9 mouse cellular contexts compared by ENCODE assay signal in genomic region chr5:26535556-26535955, GRCm38 (mm10).
DNase-seq lines count a peak whose midpoint lies in the region; ATAC-seq and TF ChIP-seq lines count a peak whose summit lies in the region.
"Had no signal": no experiment of that assay in that cellular context is flagged by ENCODE, and none has a peak within 500 bp of the region (broad histone marks: within the 10 kb centered on the region; RNA-seq: fewer than 3 reads in every experiment).

No protein-coding gene starts in this region.

- peak; percentile 9 for DNase-seq in forebrain, embryonic 14.5 days (ENCODE audit: low spot score)
- no peak for DNase-seq in forebrain, postnatal 0 days
- DNase-seq in midbrain, embryonic 14.5 days, result peak; percentile 26
- DNase-seq in hindlimb bud, embryonic 11.5 days (ENCODE audit: extremely low spot score, low read depth, low spot score), result peak; percentile 30
- DNase-seq in stomach, postnatal 0 days (ENCODE audit: low spot score), result peak; percentile 51
- DNase-seq in thymus, postnatal 0 days (ENCODE audit: low spot score), result no peak

- H3K4me1 ChIP-seq in forebrain, embryonic 14.5 days (ENCODE audit: control insufficient read depth, insufficient read depth, low read length), result no peaks in the 10 kb centered on the region
- no peaks in the 10 kb centered on the region for H3K4me1 ChIP-seq in forebrain, postnatal 0 days (ENCODE audit: insufficient read depth)
- H3K4me1 ChIP-seq in midbrain, embryonic 14.5 days (ENCODE audit: control insufficient read depth, insufficient read depth, low read length), result no peaks in the 10 kb centered on the region
- H3K4me1 ChIP-seq in midbrain, embryonic 13.5 days (replicated peaks), result no peaks in the 10 kb centered on the region
- no peaks in the 10 kb centered on the region for H3K4me1 ChIP-seq in stomach, postnatal 0 days (replicated peaks; ENCODE audit: control insufficient read depth, insufficient read depth)

- H3K27ac ChIP-seq in forebrain, embryonic 14.5 days (ENCODE audit: low read depth, low read length), result no peak overlapping the region
- no peak overlapping the region for H3K27ac ChIP-seq in forebrain, postnatal 0 days (ENCODE audit: low read depth, low read length)
- no peak overlapping the region for H3K27ac ChIP-seq in midbrain, embryonic 14.5 days (replicated peaks; ENCODE audit: low read depth, low read length)
- no peak overlapping the region for H3K27ac ChIP-seq in midbrain, embryonic 13.5 days
- H3K27ac ChIP-seq in stomach, postnatal 0 days (replicated peaks), result no peak overlapping the region
- H3K27ac ChIP-seq: layer of hippocampus, adult 2 months had no signal

- H3K9ac ChIP-seq in forebrain, embryonic 14.5 days (ENCODE audit: low read length), result no peak overlapping the region
- no peak overlapping the region for H3K9ac ChIP-seq in forebrain, postnatal 0 days
- no peak overlapping the region for H3K9ac ChIP-seq in midbrain, embryonic 14.5 days (replicated peaks; ENCODE audit: low read length)
- H3K9ac ChIP-seq in midbrain, embryonic 13.5 days (replicated peaks), result no peak overlapping the region
- no peak overlapping the region for H3K9ac ChIP-seq in stomach, postnatal 0 days (ENCODE audit: low read length)

- H3K36me3 ChIP-seq in forebrain, embryonic 14.5 days (ENCODE audit: control insufficient read depth, insufficient read depth, low read length), result no peaks in the 10 kb centered on the region
- H3K36me3 ChIP-seq in forebrain, postnatal 0 days (ENCODE audit: insufficient read depth), result no peaks in the 10 kb centered on the region
- no peaks in the 10 kb centered on the region for H3K36me3 ChIP-seq in midbrain, embryonic 14.5 days (ENCODE audit: control insufficient read depth, insufficient read depth, low read length)
- no peaks in the 10 kb centered on the region for H3K36me3 ChIP-seq in midbrain, embryonic 13.5 days
- H3K36me3 ChIP-seq in stomach, postnatal 0 days (ENCODE audit: control insufficient read depth, insufficient read depth, low read length), result no peaks in the 10 kb centered on the region

- H3K27me3 ChIP-seq in forebrain, embryonic 14.5 days (replicated peaks; ENCODE audit: control insufficient read depth, insufficient read depth, low read length), result no peaks in the 10 kb centered on the region
- H3K27me3 ChIP-seq in forebrain, postnatal 0 days (ENCODE audit: insufficient read depth, low read length), result no peaks in the 10 kb centered on the region
- no peaks in the 10 kb centered on the region for H3K27me3 ChIP-seq in midbrain, embryonic 14.5 days (ENCODE audit: control insufficient read depth, insufficient read depth, low read length)
- H3K27me3 ChIP-seq in midbrain, embryonic 13.5 days, result no peaks in the 10 kb centered on the region
- H3K27me3 ChIP-seq in stomach, postnatal 0 days (ENCODE audit: control insufficient read depth, insufficient read depth, low read length), result no peaks in the 10 kb centered on the region

- 29% methylated on average over 6 of the region's 6 CpGs for WGBS in forebrain, embryonic 14.5 days
- 29% methylated on average over 6 of the region's 6 CpGs for WGBS in forebrain, postnatal 0 days
- WGBS in midbrain, embryonic 14.5 days, result 30% methylated on average over 6 of the region's 6 CpGs
- 26% methylated on average over 6 of the region's 6 CpGs for WGBS in midbrain, embryonic 13.5 days
- WGBS in stomach, postnatal 0 days, result 33% methylated on average over 6 of the region's 6 CpGs

- no peak for TF ChIP-seq CTCF in forebrain, postnatal 0 days (IDR thresholded peaks at IDR 0.05; ENCODE audit: low read depth)
- TF ChIP-seq CTCF in stomach, postnatal 0 days (IDR thresholded peaks at IDR 0.05; ENCODE audit: low read depth), result no peak

- H3K9me3 ChIP-seq in forebrain, embryonic 14.5 days (replicated peaks; ENCODE audit: control insufficient read depth, low read length), result no peaks in the 10 kb centered on the region
- no peaks in the 10 kb centered on the region for H3K9me3 ChIP-seq in forebrain, postnatal 0 days (ENCODE audit: low read length)
- H3K9me3 ChIP-seq in midbrain, embryonic 14.5 days (ENCODE audit: control insufficient read depth, low read length), result no peaks in the 10 kb centered on the region
- no peaks in the 10 kb centered on the region for H3K9me3 ChIP-seq in midbrain, embryonic 13.5 days
- no peaks in the 10 kb centered on the region for H3K9me3 ChIP-seq in stomach, postnatal 0 days (ENCODE audit: control insufficient read depth, low read length)

- no peak for TF ChIP-seq EP300 in stomach, postnatal 0 days (optimal IDR thresholded peaks at IDR 0.05)

- H3K4me3 ChIP-seq in forebrain, embryonic 14.5 days (ENCODE audit: low read depth, low read length), result no peak overlapping the region
- no peak overlapping the region for H3K4me3 ChIP-seq in forebrain, postnatal 0 days (ENCODE audit: low read depth, low read length)
- H3K4me3 ChIP-seq in midbrain, embryonic 14.5 days (replicated peaks; ENCODE audit: low read depth, low read length), result no peak overlapping the region
- no peak overlapping the region for H3K4me3 ChIP-seq in midbrain, embryonic 13.5 days (replicated peaks)
- H3K4me3 ChIP-seq in stomach, postnatal 0 days (ENCODE audit: low read depth, low read length), result no peak overlapping the region
- H3K4me3 ChIP-seq: layer of hippocampus, adult 2 months had no signal

- no peak for ATAC-seq in forebrain, embryonic 14.5 days
- no peak for ATAC-seq in forebrain, postnatal 0 days
- no peak for ATAC-seq in midbrain, embryonic 14.5 days (ENCODE audit: low FRiP score, low TSS enrichment)
- ATAC-seq in midbrain, embryonic 13.5 days, result no peak
- no peak for ATAC-seq in stomach, postnatal 0 days (ENCODE audit: low FRiP score, low TSS enrichment)
- no peak for ATAC-seq in cerebellum, adult (ENCODE audit: insufficient number of reproducible peaks, low FRiP score, low TSS enrichment)

- no peak overlapping the region for H3K4me2 ChIP-seq in forebrain, embryonic 14.5 days (ENCODE audit: low read length)
- H3K4me2 ChIP-seq in forebrain, postnatal 0 days (ENCODE audit: low read depth), result no peak overlapping the region
- no peak overlapping the region for H3K4me2 ChIP-seq in midbrain, embryonic 14.5 days (ENCODE audit: low read length)
- no peak overlapping the region for H3K4me2 ChIP-seq in midbrain, embryonic 13.5 days (replicated peaks)
- no peak overlapping the region for H3K4me2 ChIP-seq in stomach, postnatal 0 days (replicated peaks; ENCODE audit: low read depth)

Comparison
In these comparisons a context has a peak if more than half of its experiments do, and no peak if none do; other contexts are left out.
1. DNase-seq: peak in forebrain, embryonic 14.5 days (single experiment), midbrain, embryonic 14.5 days (single experiment), hindlimb bud, embryonic 11.5 days (single experiment) and stomach, postnatal 0 days (single experiment); none in forebrain, postnatal 0 days (single experiment) and thymus, postnatal 0 days (single experiment).